Mouse (Mus musculus) testis, adult 2 months (tissue): ENCODE measurements around the gene Gm2a. TPM values are rescaled to one million over a fixed set of nuclear protein-coding genes. Genes with fewer than 3 reads are reported as not detected.

ENCODE experiments used
- H3K27ac ChIP-seq: fragments of 200-500 bp; 2 replicates; pipeline ENCODE4 v1.5.1; 2012; ENCODE audit warnings: low read depth, low read length; ENCODE audit not compliant: control insufficient read depth, insufficient read depth
- H3K27me3 ChIP-seq: fragments of 200-500 bp; 2 replicates; pipeline ENCODE4 v1.6.1; 2012; ENCODE audit warnings: mild to moderate bottlenecking, low read length, moderate library complexity; ENCODE audit not compliant: control insufficient read depth, insufficient read depth
- H3K36me3 ChIP-seq: fragments of 200-500 bp; 2 replicates; pipeline ENCODE4 v1.6.1; 2012; ENCODE audit warnings: mild to moderate bottlenecking, low read length; ENCODE audit not compliant: control insufficient read depth, insufficient read depth
- H3K4me1 ChIP-seq: fragments of 200-500 bp; 2 replicates; pipeline ENCODE4 v1.6.1; 2012; ENCODE audit warnings: low read length; ENCODE audit not compliant: control insufficient read depth, insufficient read depth
- H3K4me3 ChIP-seq: fragments of 200-500 bp; 2 replicates; pipeline ENCODE4 v1.5.1; 2012; ENCODE audit warnings: low read depth, mild to moderate bottlenecking, low read length, moderate library complexity, mixed read lengths; ENCODE audit not compliant: control insufficient read depth
- CTCF ChIP-seq: fragments of 200-500 bp; IDR thresholded peaks from 2 replicates; pipeline ENCODE4 v1.5.1; 2012; ENCODE audit warnings: low read depth, mild to moderate bottlenecking, inconsistent platforms, low read length, moderate library complexity; ENCODE audit not compliant: control insufficient read depth, insufficient read depth, insufficient replicate concordance
- POLR2A ChIP-seq: fragments of 200-500 bp; IDR thresholded peaks from 2 replicates; pipeline ENCODE4 v1.6.1; 2012; ENCODE audit warnings: low read depth, mild to moderate bottlenecking, inconsistent platforms, low read length, moderate library complexity; ENCODE audit not compliant: control insufficient read depth
- polyA plus RNA-seq: library from polyadenylated mRNA; depleted of rRNA; stranded (reverse); fragments of >200 nt; gene quantifications from 2 replicates; pipeline ENCODE4 v1.2.3, GENCODE M21; 2012; rRNA removed

Gene Gm2a
- 115 and 137 TPM in 2 replicates for polyA plus RNA-seq

DNA sequence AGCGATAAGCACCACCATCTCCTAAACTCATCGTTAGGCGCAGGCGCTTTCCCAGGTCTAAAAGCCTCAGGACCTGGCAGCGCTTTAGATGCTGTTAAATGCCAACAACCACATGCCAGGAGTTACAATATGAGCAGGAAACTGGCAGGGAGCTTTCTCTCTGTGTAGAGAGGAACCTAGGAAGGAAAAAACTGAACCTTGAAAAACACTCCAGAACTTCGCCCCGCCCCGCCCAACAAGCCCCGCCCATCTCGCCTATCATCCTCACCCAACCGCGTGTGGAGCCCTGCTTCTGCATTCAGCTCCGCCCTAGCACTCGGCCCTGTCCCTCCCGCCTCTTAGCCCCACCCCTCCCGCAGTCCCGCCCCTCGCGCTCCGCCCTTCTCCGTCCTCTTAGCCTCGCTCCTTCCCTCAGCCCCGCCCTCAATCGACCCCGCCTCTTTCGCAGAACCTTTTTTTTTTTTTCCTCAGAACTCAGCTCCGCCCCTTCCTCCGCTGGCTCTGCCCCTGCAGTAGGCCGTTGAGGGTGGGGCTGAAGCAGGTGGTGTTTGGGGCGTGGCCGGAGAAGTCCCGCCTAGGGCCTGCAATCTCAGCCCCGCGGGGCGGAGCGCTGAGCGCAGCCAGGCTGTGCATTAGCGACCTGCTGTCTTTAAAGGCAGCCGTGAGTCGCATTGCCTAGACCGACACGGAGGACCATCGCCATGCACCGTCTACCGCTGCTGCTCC lies at the start of gene Gm2a:
Gm2a (plus strand) TSS at position 653 of the 726 bp plus-strand sequence.
- no peaks in the 10 kb centered on the region for H3K36me3 ChIP-seq
- H3K4me1 ChIP-seq: peaks cover 10% of the 10 kb centered on the region
- H3K4me3 ChIP-seq: peak within 1 kb of the TSS; percentile 95
- no peaks in the 10 kb centered on the region for H3K27me3 ChIP-seq
- peak within 1 kb of the TSS; percentile 89 for H3K27ac ChIP-seq
- TF ChIP-seq POLR2A (peak; percentile 87), CTCF (no peak)

DNA sequence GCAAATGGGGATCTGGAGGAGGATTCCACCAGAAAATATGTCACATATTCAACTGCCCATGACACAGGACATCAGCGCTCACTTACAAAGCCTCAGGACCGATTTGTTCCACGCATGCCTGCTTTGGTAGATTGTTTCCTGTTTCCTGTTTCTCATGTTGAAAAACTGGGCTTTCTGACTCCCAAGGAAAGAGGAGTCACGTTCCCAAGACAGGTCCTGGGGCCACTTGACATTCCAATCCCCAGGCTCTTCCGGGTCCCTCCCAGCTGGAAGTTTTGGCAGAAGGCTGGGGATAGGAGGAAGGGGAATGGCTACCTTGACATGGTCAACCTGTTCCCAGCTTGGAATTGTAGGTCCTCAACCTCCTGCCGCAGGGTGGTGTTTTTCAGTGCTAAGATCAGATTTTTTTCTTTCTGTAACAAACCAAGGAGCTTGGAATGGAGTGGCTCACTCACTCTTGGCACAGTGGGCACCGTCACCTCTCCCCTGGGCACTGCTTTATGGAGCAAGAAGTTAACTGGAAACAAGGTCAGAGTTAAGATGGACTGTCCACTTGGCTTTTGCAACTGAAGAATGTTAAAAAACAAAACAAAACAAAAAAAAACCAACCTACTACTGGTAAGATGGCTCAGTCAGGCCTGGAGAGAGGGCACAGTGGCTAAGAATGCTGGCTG lies 46.9 kb upstream of the Gm2a start:
- Histone ChIP-seq H3K4me1 (no peaks in the 10 kb centered on the region), H3K4me3 (no peak overlapping the region), H3K27ac (no peak overlapping the region), H3K27me3 (no peaks in the 10 kb centered on the region), H3K36me3 (no peaks in the 10 kb centered on the region)
- TF ChIP-seq CTCF: no peak
- no peak for TF ChIP-seq POLR2A

DNA sequence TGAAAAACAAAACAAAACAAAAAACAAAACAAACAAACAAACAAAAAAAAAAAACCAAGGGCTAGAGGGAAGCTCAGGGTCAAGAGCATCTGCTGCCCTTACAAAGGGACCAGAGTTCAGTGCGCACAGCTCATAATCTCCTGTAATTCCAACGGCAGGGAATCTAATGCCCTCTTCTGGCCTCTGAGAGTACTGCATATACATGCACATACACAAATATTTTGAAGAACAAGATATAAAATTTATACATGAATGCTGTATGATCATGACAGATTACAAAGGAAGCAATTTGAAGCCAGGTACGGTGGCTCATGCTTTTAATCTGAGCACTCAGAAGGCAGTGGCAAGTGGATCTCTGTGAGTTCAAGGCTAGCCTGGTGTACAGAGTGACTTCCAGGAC lies 40.4 kb upstream of the Gm2a start:
- TF ChIP-seq CTCF (no peak), POLR2A (no peak)
- H3K27ac ChIP-seq: no peak overlapping the region
- no peaks in the 10 kb centered on the region for H3K36me3 ChIP-seq
- H3K4me3 ChIP-seq: no peak overlapping the region
- no peaks in the 10 kb centered on the region for H3K27me3 ChIP-seq
- no peaks in the 10 kb centered on the region for H3K4me1 ChIP-seq

DNA sequence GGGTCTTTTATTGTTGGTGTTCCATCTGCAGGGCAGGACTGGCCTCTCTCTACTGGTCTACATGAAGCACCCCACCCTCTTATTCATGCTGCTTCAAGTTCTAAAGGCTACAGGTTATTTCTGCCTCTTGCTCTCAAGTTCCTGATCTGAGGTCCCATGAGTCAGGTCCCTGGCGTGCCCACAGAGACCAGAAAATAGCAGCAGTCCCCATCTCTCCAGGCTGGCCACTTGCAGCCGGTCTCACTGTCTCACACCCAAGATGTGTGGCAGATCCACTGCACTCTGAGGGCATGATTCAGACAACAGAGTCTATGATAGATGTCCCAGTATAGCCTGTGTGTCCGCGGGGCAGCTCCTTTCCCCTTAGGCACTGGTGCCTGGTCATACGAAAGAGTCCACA lies 37.1 kb upstream of the Gm2a start:
- TF ChIP-seq POLR2A (no peak), CTCF (no peak)
- Histone ChIP-seq H3K4me3 (no peak overlapping the region), H3K27me3 (no peaks in the 10 kb centered on the region), H3K36me3 (no peaks in the 10 kb centered on the region), H3K4me1 (no peaks in the 10 kb centered on the region), H3K27ac (no peak overlapping the region)

DNA sequence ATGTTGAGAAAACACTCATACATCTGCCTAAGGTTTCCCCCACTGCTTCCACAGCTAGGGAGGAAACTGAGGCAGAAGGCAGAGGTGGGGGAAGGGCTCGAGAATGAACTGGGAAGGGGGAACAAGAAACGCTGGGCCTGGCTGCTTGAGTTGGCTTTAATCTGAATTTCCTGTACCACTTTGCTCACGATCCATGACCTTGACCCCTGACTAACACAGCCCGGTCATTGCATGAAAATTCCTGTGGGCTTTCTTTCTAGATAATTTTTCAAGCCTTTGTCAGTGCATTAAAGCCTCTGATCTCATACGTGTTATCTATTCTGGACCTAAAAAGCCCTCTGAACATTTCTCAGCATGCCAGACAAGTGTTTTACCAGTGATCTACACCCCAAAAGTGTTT lies 35.1 kb upstream of the Gm2a start:
- no peaks in the 10 kb centered on the region for H3K27me3 ChIP-seq
- no peak overlapping the region for H3K4me3 ChIP-seq
- H3K36me3 ChIP-seq: no peaks in the 10 kb centered on the region
- H3K27ac ChIP-seq: no peak overlapping the region; the same call in 1 of the 2 replicates
- no peaks in the 10 kb centered on the region for H3K4me1 ChIP-seq
- TF ChIP-seq POLR2A (no peak), CTCF (no peak)

DNA sequence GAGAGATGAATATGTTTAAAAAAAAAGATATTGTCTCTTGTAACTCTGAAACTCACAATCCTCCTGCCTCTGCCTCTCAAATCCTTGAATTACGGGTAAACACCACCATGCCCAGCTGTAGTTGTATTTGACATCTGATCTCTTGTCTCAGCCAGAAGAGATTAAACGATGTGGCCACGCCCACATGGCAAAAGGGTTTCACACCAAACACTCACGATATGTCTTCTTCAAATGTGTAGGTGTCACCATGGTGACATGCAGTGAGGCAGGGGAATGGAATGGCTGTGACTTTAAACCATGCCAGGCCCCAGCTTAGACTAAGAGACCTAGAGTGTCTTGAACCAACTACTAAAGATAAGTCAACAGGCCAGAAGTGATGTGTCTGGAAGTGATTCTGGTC lies 31.0 kb upstream of the Gm2a start:
- TF ChIP-seq CTCF: no peak
- TF ChIP-seq POLR2A: no peak
- Histone ChIP-seq H3K4me3 (no peak overlapping the region), H3K27me3 (no peaks in the 10 kb centered on the region), H3K36me3 (no peaks in the 10 kb centered on the region), H3K4me1 (no peaks in the 10 kb centered on the region), H3K27ac (no peak overlapping the region)

DNA sequence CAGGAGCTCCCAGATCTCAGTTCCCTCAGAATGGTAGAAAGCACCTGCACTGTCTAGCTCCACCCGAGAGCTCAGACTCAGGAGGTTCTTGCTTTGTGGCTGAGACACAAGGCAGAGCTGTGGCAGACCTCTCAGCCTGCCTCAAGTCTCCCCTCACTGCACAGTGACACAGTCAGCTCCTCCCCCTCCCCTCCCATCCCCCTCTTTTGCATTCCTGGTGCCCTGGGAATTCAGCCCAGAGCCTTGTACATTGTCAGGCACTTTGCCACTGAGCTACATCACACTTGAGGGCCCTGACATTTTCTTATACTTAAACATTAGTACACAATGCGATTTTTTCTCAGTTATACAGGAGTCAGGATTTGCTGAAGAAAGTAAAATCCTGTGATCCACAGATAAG lies 28.9 kb upstream of the Gm2a start:
- Histone ChIP-seq H3K4me1 (no peaks in the 10 kb centered on the region), H3K27me3 (no peaks in the 10 kb centered on the region), H3K4me3 (no peak overlapping the region), H3K36me3 (no peaks in the 10 kb centered on the region), H3K27ac (no peak overlapping the region)
- TF ChIP-seq CTCF (no peak), POLR2A (no peak)
